Mouse (Mus musculus) myocyte (in vitro differentiated cells): Measurements from ENCODE around the gene Galnt6. TPM values are rescaled to one million over a fixed set of nuclear protein-coding genes. Genes with fewer than 3 reads are reported as not detected.
"Not testable (repeated sequence)": the region's sequence is repeated elsewhere in the genome, so short reads cannot be mapped to it uniquely, and the experiment has no call there.

Experiments
- H3K27me3 ChIP-seq: one replicate; pipeline ENCODE4 v1.6.1; 2011; ENCODE audit not compliant: control insufficient read depth, insufficient read depth, insufficient read length
- H3K36me3 ChIP-seq: one replicate; pipeline ENCODE4 v1.6.1; 2011; ENCODE audit not compliant: control insufficient read depth, insufficient read depth
- H3K4me2 ChIP-seq: one replicate; pipeline ENCODE4 v1.6.1; 2011; ENCODE audit warnings: low read depth, control low read depth
- H3K4me3 ChIP-seq: one replicate; pipeline ENCODE4 v1.5.1; 2011; ENCODE audit warnings: mild to moderate bottlenecking, control low read depth, moderate library complexity
- H3K79me2 ChIP-seq: one replicate; pipeline ENCODE4 v1.6.1; 2011; ENCODE audit not compliant: control insufficient read depth, insufficient read depth
- H3ac ChIP-seq: one replicate; pipeline ENCODE4 v1.6.1; 2011; ENCODE audit not compliant: control insufficient read depth, insufficient read length
- CEBPB ChIP-seq: IDR thresholded peaks from 2 replicates; pipeline ENCODE4 v1.6.1; 2011; ENCODE audit warnings: mild to moderate bottlenecking, moderate library complexity; ENCODE audit not compliant: poor library complexity, insufficient read depth, severe bottlenecking
- E2F4 ChIP-seq: IDR thresholded peaks from one replicate; pipeline ENCODE4 v1.6.1; 2011; ENCODE audit warnings: mild to moderate bottlenecking, control low read depth, moderate library complexity; ENCODE audit not compliant: insufficient read depth
- MAX ChIP-seq: IDR thresholded peaks from one replicate; pipeline ENCODE4 v1.6.1; 2011; ENCODE audit warnings: low read depth, mild to moderate bottlenecking, control low read depth
- MYOD1 ChIP-seq, 3 experiments: IDR thresholded peaks; one replicate each; pipeline ENCODE4 v1.6.1; 2011; ENCODE audit warnings: control low read depth in 2 of 3, low read depth in 2 of 3, mild to moderate bottlenecking in 2 of 3, moderate library complexity in 1 of 3; ENCODE audit not compliant: insufficient read length in 2 of 3, control insufficient read depth in 1 of 3
- MYOG ChIP-seq, 3 experiments: IDR thresholded peaks; one replicate each; pipeline ENCODE4 v1.6.1; 2011; ENCODE audit warnings: control low read depth in 2 of 3, low read depth in 2 of 3, mild to moderate bottlenecking in 2 of 3; ENCODE audit not compliant: insufficient read length in 2 of 3, control insufficient read depth in 1 of 3, insufficient read depth in 1 of 3
- POLR2A ChIP-seq: IDR thresholded peaks from one replicate; pipeline ENCODE4 v1.6.1; 2011; ENCODE audit warnings: low read depth, mild to moderate bottlenecking, control low read depth, moderate library complexity; ENCODE audit not compliant: insufficient read length
- POLR2AphosphoS2 ChIP-seq: IDR thresholded peaks from one replicate; pipeline ENCODE4 v1.6.1; 2011; ENCODE audit warnings: low read depth, control low read depth; ENCODE audit not compliant: insufficient read length
- REST ChIP-seq: IDR thresholded peaks from one replicate; pipeline ENCODE4 v1.6.1; 2011; ENCODE audit warnings: mild to moderate bottlenecking, control low read depth, moderate library complexity; ENCODE audit not compliant: insufficient read depth, insufficient read length
- SRF ChIP-seq: IDR thresholded peaks from one replicate; pipeline ENCODE4 v1.6.1; 2011; ENCODE audit warnings: low read depth; ENCODE audit not compliant: control insufficient read depth, insufficient read length
- TCF12 ChIP-seq: IDR thresholded peaks from one replicate; pipeline ENCODE4 v1.6.1; 2011; ENCODE audit warnings: mild to moderate bottlenecking, control low read depth; ENCODE audit not compliant: poor library complexity, insufficient read depth, severe bottlenecking
- TCF3 ChIP-seq: IDR thresholded peaks from one replicate; pipeline ENCODE4 v1.6.1; 2011; ENCODE audit warnings: low read depth, control low read depth; ENCODE audit not compliant: insufficient read length
- USF1 ChIP-seq: IDR thresholded peaks from one replicate; pipeline ENCODE4 v1.6.1; 2011; ENCODE audit warnings: low read depth, mild to moderate bottlenecking, control low read depth, moderate library complexity
- polyA plus RNA-seq: library from polyadenylated mRNA; unstranded; fragments of >200 nt; fragmentation: generic; extraction: Trizol; gene quantifications from one replicate; pipeline ENCODE4 v1.2.1, GENCODE M21; 2012; ENCODE audit warnings: missing spikeins

Galnt6 gene
- polyA plus RNA-seq, 1 experiment, result 26.0 TPM

- H3K27me3 ChIP-seq, result no peaks in the 10 kb centered on the region
- no peak for TF ChIP-seq POLR2A
- TF ChIP-seq E2F4, result no peak
- no peak for TF ChIP-seq MYOG (IDR thresholded peaks at IDR 0.05; ENCODE audit: control insufficient read depth in 1 of 3, insufficient read depth in 1 of 3, insufficient read length in 2 of 3, low read depth in 2 of 3)
- no peak for TF ChIP-seq USF1
- no peak for TF ChIP-seq MAX
- TF ChIP-seq REST, result no peak
- no peak for TF ChIP-seq MYOD1 (IDR thresholded peaks at IDR 0.05; ENCODE audit: control insufficient read depth in 1 of 3, insufficient read length in 2 of 3, low read depth in 2 of 3)
- TF ChIP-seq SRF, result no peak
- no peak for TF ChIP-seq CEBPB
- no peak overlapping the region for H3ac ChIP-seq
- H3K36me3 ChIP-seq, result no peaks in the 10 kb centered on the region
- no peaks in the 10 kb centered on the region for H3K79me2 ChIP-seq
- no peak overlapping the region for H3K4me2 ChIP-seq
- no peak overlapping the region for H3K4me3 ChIP-seq
Measured at GRCm38 (mm10) chr15:100772685-100773084, 43.5 kb upstream of the Galnt6 start.

GRCm38 (mm10) chr15:100770338-100770737 is 41.2 kb upstream of the Galnt6 start:
- Histone ChIP-seq H3K36me3 (no peaks in the 10 kb centered on the region), H3K27me3 (no peaks in the 10 kb centered on the region), H3K79me2 (no peaks in the 10 kb centered on the region), H3ac (no peak overlapping the region), H3K4me3 (no peak overlapping the region), H3K4me2 (no peak overlapping the region)
- TF ChIP-seq USF1 (no peak), MYOD1 (IDR thresholded peaks at IDR 0.05; ENCODE audit: control insufficient read depth in 1 of 3, insufficient read length in 2 of 3, low read depth in 2 of 3) (peak in 2 of 3 experiments; percentile 60 to 63), MYOG (IDR thresholded peaks at IDR 0.05; ENCODE audit: control insufficient read depth in 1 of 3, insufficient read depth in 1 of 3, insufficient read length in 2 of 3, low read depth in 2 of 3) (peak in 1 of 3 experiments; percentile 62), MAX (no peak), TCF3 (peak; percentile 61)

- H3ac ChIP-seq, H3K79me2 ChIP-seq, H3K36me3 ChIP-seq, H3K4me3 ChIP-seq, H3K27me3 ChIP-seq, H3K4me2 ChIP-seq: not testable (repeated sequence)
Measured at GRCm38 (mm10) chr15:100769023-100769422, 39.8 kb upstream of the Galnt6 start.

- H3K36me3 ChIP-seq, result no peaks in the 10 kb centered on the region
- H3K27me3 ChIP-seq, result no peaks in the 10 kb centered on the region
- no peak for TF ChIP-seq POLR2A
- TF ChIP-seq SRF, result no peak
- TF ChIP-seq MYOD1 (IDR thresholded peaks at IDR 0.05; ENCODE audit: control insufficient read depth in 1 of 3, insufficient read length in 2 of 3, low read depth in 2 of 3), result no peak
- H3K4me3 ChIP-seq, result no peak overlapping the region
- H3K79me2 ChIP-seq, result no peaks in the 10 kb centered on the region
- H3ac ChIP-seq, result no peak overlapping the region
- no peak overlapping the region for H3K4me2 ChIP-seq
Measured at GRCm38 (mm10) chr15:100767851-100768250, 38.7 kb upstream of the Galnt6 start.

GRCm38 (mm10) chr15:100766826-100767225 is 37.6 kb upstream of the Galnt6 start:
- no peaks in the 10 kb centered on the region for H3K27me3 ChIP-seq
- no peak for TF ChIP-seq REST
- TF ChIP-seq MYOG (IDR thresholded peaks at IDR 0.05; ENCODE audit: control insufficient read depth in 1 of 3, insufficient read depth in 1 of 3, insufficient read length in 2 of 3, low read depth in 2 of 3), result no peak
- no peak for TF ChIP-seq USF1
- no peak for TF ChIP-seq POLR2AphosphoS2
- TF ChIP-seq SRF, result no peak
- no peak for TF ChIP-seq CEBPB
- TF ChIP-seq E2F4, result no peak
- no peak for TF ChIP-seq MYOD1 (IDR thresholded peaks at IDR 0.05; ENCODE audit: control insufficient read depth in 1 of 3, insufficient read length in 2 of 3, low read depth in 2 of 3)
- no peak for TF ChIP-seq TCF3
- no peak for TF ChIP-seq MAX
- TF ChIP-seq TCF12, result no peak
- TF ChIP-seq POLR2A, result no peak
- H3K4me3 ChIP-seq, result no peak overlapping the region
- H3K79me2 ChIP-seq, result no peaks in the 10 kb centered on the region
- H3K36me3 ChIP-seq, result no peaks in the 10 kb centered on the region
- H3K4me2 ChIP-seq, result no peak overlapping the region
- H3ac ChIP-seq, result no peak overlapping the region
